Mouse (Mus musculus) left cerebral cortex, postnatal 14 days (tissue): ENCODE results near the gene Paqr9. TPM values are rescaled to one million over a fixed set of nuclear protein-coding genes. Genes with fewer than 3 reads are reported as not detected.
"Not testable (repeated sequence)": the region's sequence is repeated elsewhere in the genome, so short reads cannot be mapped to it uniquely, and the experiment has no call there.

Experiments
- DNase-seq, 2 experiments: peaks; one replicate each; pipeline ENCODE4 v3.0.0; 2021 to 2022; ENCODE audit warnings: low spot score in 2 of 2, mixed read lengths in 1 of 2
- intact Hi-C: fragments of 180-260 bp; cut with DNase I; formaldehyde crosslinking; loops from one replicate; pipeline ENCODE4 v1.15.1; 2025
- long read RNA-seq, 2 experiments: library from polyadenylated mRNA; stranded (forward); transcript quantifications; one replicate each; pipeline ENCODE4 v2.0.0; 2021
- total RNA-seq, 2 experiments: library from RNA; stranded (reverse); gene quantifications; 2 replicates each; pipeline ENCODE4 v1.2.3; 2021

Paqr9 gene
- 10 to 100 TPM; 37.2 to 39.2 TPM for total RNA-seq
- long read RNA-seq, experiment 1, full-length matches to known transcripts = 41 of 41 reads
- long read RNA-seq, experiment 1, partial matches to known transcripts = 0 of 41 reads
- long read RNA-seq, experiment 1, other reads (novel, unspliced or antisense) = 0 of 41 reads
- long read RNA-seq, experiment 2, full-length matches to known transcripts = 36 of 36 reads
- long read RNA-seq, experiment 2, partial matches to known transcripts = 0 of 36 reads
- long read RNA-seq, experiment 2, other reads (novel, unspliced or antisense) = 0 of 36 reads

DNA sequence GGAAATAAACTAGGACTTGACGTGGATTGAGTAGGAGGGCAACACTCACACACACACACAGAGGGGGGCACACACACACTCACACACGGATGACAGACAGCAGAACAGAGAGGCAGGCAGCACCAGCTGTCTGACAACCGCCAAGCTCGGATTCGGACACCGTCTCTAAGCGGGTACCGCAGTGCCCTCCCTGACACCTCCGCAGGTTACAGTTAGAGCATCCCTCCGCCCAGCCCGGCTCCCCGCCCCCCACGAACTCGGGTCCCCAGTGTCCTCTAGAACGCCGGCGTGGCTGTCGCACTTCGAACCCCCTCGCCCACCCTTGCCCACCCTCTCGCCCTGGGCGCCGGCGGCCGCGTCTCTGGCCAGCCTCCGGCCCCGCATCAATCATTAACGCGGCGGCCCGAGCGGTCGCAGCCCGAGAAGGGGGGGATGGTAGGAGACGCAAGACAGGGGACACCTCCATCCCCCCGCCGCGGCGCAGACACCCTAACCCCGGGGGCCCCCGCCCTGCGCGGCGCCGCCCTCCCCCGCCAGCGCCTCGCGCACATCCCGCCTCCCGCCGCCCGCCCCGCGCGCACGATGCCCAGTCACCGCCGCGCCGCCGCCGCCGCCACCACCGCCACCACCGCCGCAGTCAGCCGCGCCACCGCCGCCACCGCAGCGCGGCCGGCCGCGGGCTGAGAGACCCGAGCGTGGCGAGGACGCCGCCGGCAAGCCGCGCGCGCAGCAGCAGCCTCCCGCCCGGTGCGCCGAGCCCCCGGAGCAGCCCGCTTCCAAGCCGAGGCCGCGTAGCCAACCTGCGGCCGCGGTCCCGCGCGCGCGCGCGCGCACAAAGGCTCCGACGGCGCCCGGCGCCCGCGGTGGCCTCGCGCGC, at the start of gene Paqr9:
Gene Paqr9 (plus strand): TSS at position 599 of the 877 bp plus-strand sequence.
- DNase-seq = peak; percentile 66 to 72
- intact Hi-C loops = no loop called here

DNA sequence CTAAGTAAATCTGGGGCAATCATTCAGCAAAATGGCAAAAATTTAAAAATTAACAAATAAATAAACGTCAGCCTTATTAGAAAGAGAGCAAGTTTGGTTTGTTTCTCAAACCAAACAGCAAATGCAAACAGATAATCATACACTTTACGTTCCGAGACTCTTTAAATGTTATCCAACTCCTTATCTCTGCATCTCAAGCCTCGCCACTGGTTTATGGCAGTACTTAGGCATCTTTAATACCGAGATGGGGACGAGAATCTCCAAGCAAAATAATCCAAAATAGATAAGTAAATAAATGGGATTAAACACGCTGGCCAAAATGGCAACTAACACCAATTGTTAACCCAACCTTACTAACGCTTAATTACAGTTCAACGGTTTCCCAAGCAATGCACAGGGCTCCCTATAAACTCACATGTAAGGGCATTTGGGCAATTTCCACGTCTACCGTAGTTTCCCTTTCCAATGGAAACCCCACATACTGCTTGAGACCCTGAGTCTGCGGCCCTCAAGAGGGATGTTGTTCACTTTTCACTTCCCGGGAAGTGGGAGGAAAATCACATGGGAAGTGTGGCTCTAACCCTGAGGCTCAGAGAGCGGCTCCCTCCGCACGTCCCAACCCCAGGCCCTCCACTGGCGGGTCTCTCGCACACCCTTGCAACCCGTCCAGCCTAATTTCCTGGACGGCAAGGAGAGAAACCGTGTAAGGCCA, 48.6 kb upstream of the Paqr9 start:
- DNase-seq = no peak
- intact Hi-C loops = no loop called here

DNA sequence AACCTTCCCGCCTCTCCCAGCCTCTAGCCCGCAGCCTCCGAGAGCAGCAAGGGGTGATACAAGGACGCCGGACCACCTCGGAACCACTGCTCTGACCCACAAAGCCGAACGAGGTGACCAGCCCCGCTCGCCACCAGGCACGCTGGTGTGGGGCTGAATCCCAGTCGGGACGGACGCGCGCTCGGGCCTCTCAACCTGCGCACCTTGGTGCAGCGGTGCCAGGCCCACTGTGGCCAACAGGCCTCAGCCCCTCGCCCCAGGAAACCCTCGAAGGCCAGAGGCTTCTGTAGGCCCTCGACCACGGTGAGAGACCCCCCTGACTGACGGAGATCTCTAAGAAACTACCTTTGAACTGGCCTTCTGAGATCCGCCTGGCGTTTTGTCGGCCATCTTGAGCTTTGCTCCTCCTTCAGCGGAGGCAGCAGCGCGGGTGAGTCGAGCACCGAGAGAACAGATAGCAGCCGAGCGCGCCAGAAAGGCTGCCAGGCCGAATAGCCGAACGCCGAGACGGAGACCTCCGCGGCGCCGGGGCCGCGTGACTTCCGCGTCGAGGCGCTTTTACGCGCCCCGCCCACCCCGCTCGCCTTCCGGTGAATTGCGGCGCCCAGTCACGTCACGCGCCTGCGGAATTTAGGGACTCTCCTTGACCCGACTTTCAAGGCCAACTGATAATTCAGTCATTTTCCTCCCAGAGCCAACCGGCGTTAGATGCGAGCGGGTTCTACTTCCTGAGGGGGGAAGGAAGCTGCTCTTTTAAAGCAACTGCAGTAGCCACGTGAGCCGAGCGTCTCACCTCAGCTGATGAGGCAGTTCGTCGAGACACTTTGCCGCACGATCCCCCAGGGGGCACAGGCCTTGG, 47.8 kb upstream of the Paqr9 start, which contains the start of gene U2surp:
Gene U2surp (minus strand): TSS at position 525 of the 859 bp plus-strand sequence.
- intact Hi-C loops = no loop called here

DNA sequence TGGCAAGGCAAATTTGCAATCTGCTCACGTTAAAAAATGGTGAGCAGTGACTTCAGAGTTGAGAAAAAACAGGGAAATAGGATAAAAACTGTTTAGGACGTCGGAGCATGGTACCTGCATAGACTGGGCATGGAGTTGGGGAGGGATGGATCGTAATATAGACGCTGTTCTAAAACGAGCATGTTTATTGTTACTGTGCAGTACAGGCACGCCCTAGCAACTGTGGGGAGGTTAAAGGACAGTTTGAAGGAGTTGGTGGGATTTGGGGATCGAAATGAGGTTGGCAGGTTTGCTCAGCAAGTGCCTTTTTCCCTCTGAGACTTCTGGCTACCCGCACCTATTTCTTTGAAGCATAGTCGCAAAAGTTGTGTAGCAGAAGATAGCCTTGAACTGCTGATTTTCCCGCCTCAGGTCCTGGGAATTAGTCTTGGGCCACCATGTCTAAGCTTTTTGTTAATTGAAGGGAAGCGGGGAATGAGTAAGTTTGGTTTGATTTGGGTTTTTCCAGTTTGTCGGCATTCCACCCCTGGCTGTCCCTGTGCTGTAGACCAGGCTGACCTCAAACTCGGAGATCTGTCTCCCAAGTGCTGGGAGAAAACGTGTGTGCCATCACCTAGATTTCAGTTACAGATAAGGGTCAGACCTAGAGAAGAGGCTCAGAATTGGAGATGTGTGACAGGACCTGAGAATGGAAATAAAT, 47.0 kb upstream of the Paqr9 start:
- intact Hi-C loops = no loop called here
- DNase-seq = no peak

More for the DNA sequence above, 47.8 kb upstream of the Paqr9 start, which contains the start of gene U2surp:
- DNase-seq = peak; percentile 98

DNA sequence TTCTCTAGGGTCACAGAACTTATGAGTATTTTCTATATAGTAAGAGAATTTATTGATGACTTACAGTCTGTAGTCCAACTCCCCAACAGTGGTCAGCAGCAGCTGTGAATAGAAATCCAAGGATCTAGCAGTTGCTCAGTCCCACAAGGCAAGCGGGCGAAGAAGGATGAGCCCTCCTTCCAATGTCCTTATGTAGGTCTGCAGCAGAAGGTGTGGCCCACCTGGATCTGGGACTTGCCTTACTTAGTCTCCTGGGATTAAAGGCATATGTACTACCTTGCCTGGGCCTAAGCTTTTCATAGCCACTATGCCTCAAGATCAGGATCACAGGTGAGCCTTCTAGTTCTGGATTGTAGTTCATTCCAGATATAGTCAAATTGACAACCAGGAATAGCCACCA, 45.7 kb upstream of the Paqr9 start:
- DNase-seq = no peak
- intact Hi-C loops = no loop called here

DNA sequence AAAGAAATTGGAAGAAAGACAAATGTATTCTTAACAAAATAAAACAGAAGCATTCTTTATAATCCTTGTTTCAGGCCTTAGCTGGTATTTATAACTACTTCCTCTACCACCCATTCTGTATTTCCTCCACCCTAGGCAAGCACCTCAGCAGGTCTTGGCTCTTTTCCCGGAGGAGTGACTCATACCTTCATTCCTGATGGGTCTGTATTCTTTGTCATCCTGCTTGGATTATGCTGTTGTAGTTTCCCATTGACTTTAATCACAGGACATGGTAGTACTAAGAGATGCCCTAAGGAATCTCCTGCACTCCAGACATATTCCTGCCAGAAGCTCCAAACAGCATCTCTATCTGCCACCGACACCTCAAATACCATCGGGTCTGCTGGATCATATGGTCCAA, 45.1 kb upstream of the Paqr9 start:
- intact Hi-C loops = not testable (repeated sequence)
- peak in 1 of 2 experiments; percentile 33 for DNase-seq

DNA sequence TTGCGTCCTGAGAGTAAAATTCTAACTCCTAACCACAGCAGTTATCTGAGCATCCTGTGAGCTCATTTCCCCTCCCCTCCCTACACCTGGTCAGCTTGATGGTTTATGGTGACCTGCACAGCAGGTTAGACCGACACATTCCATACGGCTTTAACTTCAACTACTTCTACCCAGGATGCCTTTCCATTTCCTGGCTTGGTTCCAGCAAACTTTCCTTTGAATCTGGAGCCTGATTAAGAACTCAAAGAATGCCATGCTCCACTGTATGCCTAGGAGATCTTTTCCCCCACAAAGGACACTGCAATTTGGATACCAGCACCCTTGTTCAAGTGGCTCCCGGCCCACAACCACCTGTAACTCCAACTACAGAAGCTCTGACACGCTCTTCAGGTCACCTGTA, 38.9 kb upstream of the Paqr9 start:
- DNase-seq = no peak
- intact Hi-C loops = no loop called here

DNA sequence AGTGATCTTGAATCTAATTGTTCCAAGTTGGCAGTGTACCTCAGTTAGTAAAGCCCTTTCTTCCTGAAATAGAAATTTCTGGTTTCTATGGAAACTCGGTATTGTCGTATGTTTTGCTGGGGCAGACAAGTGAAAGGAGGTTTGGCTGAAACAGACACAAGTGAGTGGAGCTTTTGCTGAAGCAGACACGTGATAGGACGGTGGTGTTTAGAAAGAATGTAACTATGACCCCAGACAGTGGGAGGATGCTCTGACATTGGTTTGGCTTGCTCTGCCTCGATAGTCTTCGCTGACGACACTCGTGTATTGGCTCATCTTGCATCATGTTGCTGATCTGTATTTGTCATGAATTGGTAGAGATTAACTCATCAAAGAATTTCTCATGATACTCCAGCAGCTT, 38.4 kb upstream of the Paqr9 start:
- intact Hi-C loops = no loop called here
- no peak for DNase-seq

DNA sequence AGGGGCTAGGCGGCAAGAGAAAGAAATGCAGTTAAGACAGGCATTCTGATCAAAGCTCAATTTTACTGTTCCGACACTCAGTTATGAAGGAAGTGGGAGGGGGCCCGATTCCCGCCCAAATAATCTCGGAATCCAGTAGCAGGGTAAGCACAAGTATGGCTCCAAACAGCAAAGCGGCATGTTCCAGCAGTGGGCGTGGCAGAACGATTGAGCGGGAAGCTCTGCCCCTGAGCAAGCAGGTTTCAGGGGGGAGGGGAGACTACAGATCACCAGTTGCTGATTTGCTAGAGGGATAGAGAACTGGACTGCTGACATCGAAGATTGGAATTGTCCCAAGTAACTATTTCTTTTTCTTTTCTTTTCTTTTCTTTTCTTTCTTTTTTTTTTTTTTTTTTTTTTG, 37.9 kb upstream of the Paqr9 start:
- DNase-seq = no peak
- intact Hi-C loops = no loop called here

DNA sequence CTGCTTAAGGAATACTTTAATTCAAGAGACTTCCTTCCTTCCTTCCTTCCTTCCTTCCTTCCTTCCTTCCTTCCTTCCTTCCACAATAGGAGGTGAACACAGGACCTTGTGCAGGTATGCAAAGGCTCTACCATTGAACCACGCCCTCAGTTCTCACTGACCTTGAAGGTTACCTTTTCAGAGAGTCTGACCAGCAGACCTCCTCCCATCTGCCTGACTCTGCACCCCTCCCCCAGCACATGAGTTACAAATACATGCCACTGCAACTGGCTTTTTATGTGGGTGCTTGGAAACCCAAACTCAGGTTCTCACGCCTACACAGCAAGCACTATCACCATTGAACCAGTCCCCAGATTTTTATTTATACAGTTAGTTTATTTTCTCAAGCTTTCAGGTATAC, 36.9 kb upstream of the Paqr9 start:
- DNase-seq = no peak
- intact Hi-C loops = no loop called here

DNA sequence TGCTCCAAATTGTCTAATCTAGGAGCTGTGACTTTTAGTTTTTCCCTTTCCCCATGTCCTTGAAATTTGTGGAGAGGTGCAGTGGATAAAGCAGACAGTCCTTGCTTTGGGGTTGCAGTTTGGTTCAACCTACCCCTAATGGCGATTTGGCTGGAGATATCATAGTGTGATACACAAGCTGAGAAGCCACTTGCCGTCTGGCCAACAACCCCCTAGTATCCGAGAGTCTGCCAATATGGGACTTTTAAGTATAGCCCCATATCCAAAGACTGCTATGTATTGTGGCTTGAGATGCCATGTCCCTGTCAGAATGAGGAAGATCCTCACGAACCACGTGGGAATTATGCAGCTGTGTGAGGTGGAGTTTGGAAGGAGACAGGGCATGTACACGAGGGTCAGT, 34.1 kb upstream of the Paqr9 start:
- no peak for DNase-seq
- intact Hi-C loops = no loop called here

DNA sequence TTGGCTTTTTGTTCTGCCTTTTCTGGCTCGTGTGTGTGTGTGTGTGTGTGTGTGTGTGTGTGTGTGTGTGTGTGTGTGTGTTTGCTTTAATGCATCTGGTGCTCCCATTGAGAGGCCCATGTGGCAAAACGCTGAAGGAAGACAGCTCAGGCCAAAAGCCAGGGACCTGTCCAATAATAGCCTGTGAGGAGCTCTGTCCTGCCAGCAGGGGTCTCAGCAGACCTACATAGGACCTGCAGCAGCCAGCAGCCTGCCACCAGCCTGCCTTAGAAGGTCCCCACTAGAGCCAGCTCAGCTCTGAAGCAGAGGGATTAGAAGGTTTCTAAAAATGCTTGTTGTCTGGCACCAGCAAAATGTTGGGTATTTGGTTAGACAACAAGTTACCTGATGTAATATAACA, 33.5 kb upstream of the Paqr9 start:
- intact Hi-C loops = no loop called here
- DNase-seq = peak in 1 of 2 experiments; percentile 17

DNA sequence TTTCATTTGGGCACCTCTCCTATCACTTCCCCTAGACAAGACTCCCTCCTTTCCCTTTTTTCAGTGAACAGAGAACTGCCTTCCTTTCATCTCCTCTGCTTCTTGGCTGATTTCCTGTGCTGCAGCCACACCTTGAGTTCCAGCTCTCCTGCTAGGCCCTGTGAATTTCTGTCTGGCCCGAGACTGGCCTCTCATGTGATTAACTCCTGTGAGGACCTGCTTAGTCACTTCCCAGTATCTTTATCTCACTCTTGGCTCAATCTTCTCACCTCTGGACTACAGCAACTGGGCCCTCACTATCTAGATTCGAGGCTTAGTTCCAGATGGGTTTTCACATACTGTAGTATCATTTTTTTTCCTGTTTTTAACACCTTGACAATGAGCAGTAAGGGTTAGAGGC, 31.8 kb upstream of the Paqr9 start:
- intact Hi-C loops = no loop called here
- no peak for DNase-seq

DNA sequence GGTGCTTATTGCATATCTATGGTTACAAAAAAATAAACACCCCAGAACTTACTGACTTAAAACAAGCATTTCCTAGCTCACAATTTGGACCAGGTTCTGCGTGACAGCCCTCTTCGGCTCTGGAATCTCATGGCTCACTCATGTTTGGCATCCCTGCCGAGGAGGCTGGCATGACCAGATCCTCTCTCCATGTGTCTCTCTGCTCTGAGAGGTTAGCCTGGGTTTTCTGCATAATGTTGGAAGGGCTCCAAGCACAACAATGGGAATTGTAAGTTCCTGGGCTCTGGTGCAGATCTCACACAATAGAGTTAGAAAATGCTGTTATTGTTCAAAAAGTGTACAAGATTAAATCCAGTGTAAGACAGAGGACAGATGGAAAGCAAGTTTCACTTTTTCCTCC, 28.3 kb upstream of the Paqr9 start:
- intact Hi-C loops = loop anchor here (5.0 kb wide), 2 partner anchors 161 to 321 kb away; no protein-coding TSS in a partner anchor
- no peak for DNase-seq

DNA sequence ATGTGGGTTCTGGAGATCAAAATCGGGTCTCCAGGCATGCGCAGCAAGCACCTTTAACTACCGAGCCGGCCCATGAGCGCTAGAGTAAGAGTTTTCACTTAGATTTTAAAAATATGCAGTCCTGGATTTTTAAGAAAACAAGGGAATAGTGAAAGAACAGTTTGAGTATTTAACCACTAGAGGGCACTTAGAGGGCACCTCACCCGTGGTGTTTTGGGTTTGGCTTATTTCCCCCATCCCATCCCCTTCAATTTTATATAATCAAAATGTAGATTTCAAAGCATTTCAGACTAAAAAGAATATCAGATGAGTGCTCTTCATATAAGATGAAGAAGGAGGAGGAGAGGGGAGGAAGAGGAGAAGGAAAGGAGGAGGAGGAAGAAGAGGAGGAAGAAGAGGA, 25.6 kb upstream of the Paqr9 start:
- DNase-seq = no peak
- intact Hi-C loops = loop anchor here (5.0 kb wide), 2 partner anchors 158 to 318 kb away; no protein-coding TSS in a partner anchor

DNA sequence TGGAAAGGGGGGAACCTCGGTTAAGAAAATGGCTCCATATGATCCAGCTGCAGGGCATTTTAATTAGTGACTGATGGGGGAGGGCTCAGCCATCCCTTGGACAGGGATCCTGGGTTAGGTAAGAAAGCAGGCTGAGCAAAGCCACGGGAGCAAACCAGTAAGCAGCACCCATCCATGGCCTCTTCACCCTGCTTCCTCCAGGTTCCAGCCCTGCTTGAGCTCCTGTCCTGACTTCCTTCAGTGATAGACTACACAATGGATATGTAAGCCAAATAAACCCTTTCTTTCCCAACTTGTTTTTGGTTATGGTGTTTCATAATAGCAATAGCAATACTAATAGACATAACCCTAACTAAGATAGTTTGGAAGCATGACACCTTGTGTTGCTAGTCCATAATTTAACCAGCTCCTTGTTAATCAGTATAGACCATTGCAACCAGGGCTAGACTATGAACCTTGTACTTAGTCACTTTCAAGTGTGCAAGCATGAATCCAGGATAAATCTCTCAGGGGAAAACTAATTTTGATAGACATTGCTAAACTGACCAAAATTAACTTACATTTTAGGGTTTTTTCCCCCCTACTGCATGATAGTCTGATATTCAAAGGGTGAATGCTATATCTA, 20.2 kb upstream of the Paqr9 start:
- intact Hi-C loops = no loop called here
- DNase-seq = no peak

DNA sequence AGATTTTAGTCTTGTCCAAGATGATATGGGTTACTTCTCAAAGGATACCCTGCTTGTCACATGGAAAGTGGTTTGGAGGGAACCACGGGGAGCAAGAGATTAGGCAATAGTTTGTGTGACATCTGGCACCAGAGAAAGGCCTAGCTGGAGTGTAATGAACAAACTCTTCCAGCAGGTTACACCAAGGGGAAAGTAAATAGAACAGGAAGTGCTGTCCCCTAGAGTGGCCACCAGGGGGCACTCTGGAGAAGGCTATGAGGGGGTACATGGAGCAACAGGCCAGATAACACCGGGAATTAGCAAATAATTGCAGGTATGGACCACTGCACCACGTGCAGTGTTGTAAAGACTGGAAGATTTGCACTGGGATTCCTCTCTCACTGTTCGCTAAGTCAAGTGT, 19.0 kb upstream of the Paqr9 start:
- DNase-seq = peak in 1 of 2 experiments; percentile 37
- intact Hi-C loops = no loop called here

DNA sequence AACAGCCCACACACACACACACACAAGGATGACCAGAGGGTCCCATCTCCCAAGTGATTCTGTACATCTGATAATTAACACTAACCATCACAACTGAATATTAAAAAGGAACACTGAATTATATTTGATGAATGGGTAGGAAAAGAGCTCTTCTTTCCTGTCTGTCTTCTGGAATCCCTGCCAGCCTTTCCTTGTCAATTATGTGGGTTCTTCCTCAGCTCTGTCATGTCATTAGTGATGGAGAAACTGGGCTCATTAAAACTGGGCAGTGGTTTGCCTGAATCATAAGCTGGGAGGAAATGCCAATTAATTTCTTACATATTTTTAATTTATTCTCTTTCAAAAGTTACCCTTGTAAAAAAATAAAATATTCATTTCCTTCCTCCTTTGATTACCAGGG, 18.2 kb upstream of the Paqr9 start:
- intact Hi-C loops = no loop called here
- no peak for DNase-seq
